Mouse (Mus musculus): ENCODE measurements around the gene Gbe1.
A peak's percentile ranks its signal among the peaks of the same experiment; 100 is the strongest.

The Gbe1 gene

DNA sequence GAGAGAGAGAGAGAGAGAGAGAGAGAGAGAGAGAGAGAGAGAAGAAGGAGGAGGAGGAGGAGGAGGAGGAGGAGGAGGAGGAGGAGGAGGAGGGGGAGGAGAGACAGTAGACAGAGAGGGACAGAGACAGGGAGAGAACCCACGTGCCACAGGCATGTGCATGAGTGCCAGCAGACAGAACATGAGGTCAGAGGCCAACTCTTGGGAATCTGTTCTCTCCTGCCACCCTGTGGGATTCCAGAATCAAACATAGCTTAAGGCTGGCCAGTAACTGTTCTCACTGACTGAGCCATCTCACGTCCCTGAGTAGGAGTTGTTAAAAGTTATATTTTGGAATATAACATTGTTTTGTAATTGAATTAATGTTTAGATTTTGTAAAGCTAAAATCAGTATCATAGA, 39.3 kb downstream of the Gbe1 start:
- DNase-seq (ENCODE audit: low spot score), result peak; percentile 80

DNA sequence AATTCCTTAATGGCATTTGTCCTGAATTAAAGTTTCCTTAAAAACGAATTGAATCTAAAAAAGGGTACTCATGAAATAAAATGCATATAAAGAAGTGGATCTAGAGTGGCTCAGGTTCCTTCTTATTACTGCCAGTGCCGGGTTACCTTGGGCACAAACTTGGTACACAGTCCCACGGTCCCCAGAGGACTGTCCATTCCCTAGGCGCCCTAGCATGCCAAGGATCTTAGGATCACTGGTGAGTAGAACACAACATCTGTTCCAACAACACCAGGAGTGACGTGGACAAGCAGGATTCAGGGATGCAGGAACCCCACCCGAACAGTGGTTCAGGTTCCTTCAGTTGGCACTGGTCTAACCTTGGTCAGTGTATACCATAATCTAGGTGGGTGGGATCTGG, 44.6 kb downstream of the Gbe1 start:
- no peak for DNase-seq (ENCODE audit: low spot score)

DNA sequence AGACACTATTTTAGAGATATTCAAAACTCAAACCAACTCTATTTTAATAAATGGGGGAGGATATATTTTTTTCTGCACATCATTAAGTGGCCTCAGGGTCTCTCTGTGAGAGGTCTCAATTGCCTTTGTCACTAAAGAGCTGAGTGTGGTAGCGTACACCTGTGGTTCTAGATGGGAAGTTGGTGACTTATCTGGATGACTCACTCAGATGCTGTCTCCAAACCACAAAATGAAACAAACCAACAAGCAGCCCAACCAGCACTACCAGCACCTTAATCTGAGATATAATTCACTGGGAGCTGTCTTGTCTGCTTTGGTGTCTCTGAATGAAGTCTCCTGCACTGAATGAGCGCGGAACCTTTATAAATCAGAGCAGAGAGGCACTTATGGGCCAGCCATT, 51.5 kb downstream of the Gbe1 start:
- no peak for DNase-seq (ENCODE audit: low spot score)

DNA sequence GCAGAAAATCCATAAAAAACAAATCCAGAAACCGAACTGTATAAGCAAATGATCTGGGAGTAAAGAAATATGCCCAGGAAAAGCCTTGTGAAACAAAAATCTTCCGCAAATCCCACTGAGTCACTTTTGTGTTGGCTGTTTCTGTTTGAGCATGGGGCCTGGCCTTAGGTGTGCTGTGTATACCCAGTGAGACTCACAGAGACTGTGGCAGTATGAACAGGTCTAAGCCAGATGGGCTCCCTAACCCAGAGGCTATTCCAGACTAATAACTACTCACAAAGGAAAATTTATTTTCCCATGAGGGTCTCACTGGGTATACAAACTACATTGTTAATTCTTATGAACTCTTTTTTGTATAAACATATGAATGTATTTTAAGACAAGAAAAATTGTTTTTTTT, 67.3 kb downstream of the Gbe1 start:
- no peak for DNase-seq (ENCODE audit: low spot score)

DNA sequence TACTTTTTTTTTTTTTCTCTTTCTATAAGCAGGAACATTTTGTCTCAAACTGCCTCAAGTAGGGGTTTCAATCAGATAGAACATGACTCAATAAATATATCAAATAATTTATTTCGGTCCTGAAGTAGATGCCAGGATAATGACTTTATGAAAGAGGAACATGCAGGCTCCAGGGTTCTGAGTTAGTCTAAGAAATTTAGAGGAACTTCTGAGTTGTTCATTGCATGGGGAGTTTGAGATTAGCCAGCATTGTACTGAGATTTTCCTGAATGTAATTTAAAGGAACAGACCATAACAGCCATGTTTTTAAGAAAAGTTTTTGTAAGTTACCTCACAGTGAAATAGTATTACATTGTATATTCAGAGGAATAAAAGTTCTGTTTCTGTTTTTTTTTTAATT, 71.7 kb downstream of the Gbe1 start:
- no peak for DNase-seq (ENCODE audit: low spot score)

DNA sequence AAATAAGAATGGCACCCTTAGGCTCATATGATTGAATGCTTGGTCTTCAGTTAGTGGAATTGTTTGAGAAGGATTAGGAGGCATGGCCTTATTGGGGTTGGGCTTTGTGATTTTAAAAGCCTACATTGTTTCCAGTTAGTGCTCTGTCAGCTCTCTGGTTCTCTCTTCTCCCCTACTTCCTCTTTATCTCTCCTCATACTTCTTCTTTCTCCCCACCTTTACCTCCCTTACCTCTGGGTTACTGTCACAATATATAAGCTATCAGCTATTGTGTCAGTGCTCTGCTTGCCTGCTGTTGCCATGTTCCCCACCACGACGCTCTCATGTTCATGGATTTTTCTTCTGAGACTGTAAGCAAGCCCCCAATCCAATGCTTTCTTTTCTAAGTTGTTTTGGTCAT, 73.6 kb downstream of the Gbe1 start:
- DNase-seq (ENCODE audit: low spot score), result no peak

DNA sequence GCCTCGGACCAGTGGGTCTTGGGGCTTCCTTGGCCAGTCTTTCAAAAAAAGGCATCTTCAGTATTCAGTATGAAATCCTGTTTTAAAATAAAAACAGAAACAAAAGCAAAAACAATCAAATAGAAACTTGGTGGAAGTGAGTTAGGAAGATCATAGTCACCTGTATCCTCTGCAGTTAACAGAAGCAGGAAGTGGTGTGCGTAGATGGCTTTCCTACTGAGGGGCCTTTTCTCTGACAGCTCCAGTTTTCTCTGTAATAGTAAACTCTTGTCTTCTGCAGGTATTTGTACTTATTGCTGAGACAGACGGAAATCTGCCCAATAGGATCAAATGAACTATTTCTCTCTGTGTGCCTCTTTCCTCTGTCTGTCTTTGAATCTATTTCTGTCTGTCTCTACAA, 81.5 kb downstream of the Gbe1 start:
- DNase-seq (ENCODE audit: low spot score), result no peak

DNA sequence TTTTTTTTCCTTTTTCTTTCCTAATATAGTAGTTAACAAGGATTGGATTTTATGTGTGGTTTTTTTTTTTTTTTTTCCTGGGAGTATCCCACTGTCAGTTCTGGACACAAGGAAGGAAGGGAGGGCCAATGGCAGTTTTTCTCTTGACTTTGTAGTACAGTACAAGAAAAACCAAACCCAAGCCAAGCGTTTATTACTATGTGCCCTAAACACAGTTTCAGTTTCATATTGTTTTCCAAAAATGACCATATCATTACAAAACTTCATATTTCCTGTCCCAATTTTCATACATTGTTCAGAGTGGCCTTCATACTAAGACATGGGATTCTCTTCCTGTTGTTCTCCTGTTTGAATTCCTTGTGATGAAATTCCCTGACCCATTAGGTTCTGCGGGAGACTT, 94.0 kb downstream of the Gbe1 start:
- DNase-seq (ENCODE audit: low spot score), result no peak

DNA sequence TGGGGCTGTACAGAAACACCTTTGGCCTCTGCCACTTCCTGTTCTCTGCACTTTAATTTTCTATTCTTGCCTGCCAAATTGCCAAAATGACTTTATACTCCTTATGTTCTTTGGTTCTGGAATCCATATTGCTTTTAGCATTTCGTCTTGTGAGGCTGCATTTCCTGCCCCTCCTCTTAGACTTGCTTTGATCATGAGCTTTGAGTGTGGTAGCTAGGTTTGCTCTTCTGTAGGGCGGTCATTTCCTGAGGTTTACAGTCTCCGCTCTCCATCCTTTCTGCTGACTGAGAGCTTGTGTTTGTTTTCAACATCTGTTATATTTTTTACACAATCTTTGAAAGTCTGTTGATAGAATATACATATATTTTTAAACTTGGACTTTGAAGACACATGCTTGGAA, 107.3 kb downstream of the Gbe1 start:
- no peak for DNase-seq (ENCODE audit: low spot score)

DNA sequence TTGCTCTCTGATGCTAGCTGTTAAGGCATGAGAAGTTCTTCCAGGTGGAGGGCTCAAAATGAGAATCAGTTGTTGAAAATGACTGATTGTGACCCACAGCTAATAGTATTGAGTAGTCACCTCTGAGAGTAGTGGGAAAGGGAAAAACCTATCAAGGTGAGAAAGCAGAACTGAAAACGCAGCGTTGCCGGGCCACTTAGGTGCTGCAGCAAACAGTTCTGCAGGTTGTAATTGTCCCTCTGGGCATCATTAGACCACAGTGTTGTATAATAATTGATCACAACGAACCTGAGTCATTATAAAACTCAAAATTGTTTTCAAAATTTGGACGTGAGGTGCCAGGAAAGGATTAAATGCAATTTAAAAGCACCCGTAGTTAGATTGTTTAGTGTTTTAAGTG, 135.8 kb downstream of the Gbe1 start:
- DNase-seq (ENCODE audit: low spot score), result no peak

DNA sequence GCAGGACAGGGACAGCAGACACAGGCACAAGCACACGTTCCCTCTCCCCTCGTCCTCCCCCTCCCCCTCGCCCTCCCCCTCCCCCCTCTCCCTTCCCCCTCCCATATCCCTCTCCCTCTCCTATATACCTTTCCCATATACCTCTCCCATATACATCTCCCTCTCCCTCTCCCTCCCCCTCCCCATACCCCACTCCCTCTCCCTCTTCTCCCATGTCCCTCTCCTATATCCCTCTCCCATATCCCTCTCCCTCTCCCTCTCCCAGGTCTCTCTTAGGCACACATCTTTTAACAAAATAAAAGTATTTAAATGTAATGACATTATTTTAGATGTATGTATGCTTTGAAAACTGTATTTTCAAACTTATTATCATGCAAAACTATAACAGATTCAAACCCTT, 161.8 kb downstream of the Gbe1 start:
- no peak for DNase-seq (ENCODE audit: low spot score)

DNA sequence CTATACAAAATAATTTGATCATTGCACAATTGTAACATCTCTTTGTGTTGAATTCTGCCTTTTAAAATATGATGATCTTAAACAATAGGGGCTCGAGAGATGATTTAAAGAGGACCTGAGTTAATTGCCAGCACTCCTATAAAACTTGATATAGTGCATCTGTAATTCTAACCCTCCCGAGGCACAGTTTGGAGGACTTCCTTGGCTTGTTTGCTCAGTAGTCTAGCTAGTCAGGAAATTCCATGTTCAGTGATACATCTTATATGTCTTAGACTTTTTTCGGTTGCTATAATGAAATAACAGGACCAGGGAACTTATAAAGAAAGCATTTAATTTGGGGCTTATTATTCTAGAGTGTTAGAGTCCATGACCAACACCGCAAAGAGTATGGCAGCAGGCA, 162.4 kb downstream of the Gbe1 start:
- DNase-seq (ENCODE audit: low spot score), result no peak

DNA sequence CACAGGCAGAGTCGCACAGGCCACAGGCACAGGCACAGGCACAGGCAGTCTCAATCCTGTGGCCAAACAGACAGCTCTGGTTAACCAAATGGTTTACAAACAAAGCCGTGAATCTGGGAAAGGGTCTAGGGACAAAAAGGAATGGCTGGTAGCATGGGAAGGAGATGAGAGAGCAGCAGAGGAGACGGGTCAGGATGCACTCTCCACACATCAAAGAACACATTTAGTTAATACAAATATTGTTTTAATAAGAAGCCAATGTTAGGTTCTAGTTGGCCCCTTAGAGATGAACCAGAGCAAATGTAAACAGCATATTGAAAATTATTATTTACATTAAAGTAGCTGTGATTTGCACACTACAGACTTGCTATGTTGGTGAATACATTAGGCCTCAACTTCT, 166.7 kb downstream of the Gbe1 start:
- DNase-seq (ENCODE audit: low spot score), result no peak

DNA sequence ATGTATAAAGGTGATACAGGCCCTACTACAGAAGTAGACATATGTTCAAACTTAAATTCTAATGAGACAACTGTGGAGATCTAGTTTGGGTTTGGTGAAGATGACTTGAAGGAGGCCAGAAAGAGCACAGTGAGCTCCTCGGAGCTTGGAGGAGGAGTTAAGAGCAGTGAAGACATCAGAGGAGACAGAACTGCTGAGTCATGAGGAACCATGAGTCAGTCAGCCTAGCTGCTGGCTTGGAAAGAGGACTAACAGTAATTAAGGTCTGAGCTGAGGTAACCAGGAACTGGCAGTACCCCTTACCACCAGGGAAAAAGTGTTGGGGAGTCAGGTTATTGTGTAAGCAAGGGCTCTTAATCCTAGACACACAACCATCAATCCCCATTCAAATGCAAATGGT, 192.7 kb downstream of the Gbe1 start:
- DNase-seq (ENCODE audit: low spot score), result no peak

DNA sequence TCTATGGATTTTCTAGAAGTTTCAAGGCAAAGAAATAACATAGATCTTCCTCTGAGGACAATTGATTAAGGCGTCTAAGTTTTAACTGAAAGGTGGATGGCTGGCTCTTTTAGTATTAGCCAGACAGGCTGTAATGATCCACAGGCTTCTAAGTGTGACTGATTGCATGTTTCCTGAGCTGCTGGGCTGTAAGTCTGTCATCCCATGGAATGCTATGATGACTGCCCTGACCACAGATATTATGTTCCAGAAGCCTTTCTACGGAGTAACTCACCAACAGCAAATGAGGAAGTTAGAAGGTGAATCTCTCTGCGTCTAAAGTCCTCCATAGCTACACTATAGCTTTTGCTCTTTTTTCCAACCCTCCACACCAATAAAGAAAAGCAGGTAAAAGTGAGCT, 197.2 kb downstream of the Gbe1 start:
- no peak for DNase-seq (ENCODE audit: low spot score)

DNA sequence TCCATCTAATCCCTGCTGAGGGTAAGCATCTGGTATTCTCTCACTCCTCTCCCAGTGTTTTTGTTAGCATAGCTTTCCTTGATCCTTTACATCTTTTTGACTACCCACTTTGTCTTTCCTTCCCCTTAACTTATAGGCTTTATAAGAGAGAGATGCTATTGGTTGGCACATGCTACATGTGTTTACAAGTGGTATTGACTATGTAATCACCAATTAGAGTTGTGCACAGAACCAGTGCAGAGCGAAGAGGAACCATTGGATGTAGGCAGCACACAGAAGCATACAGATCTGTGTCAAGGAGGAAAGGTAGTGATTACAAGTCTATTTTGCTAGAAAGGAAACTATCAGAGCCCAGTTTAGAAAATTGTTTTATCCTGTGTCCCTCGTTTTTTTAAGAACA, 209.1 kb downstream of the Gbe1 start:
- no peak for DNase-seq (ENCODE audit: low spot score)

DNA sequence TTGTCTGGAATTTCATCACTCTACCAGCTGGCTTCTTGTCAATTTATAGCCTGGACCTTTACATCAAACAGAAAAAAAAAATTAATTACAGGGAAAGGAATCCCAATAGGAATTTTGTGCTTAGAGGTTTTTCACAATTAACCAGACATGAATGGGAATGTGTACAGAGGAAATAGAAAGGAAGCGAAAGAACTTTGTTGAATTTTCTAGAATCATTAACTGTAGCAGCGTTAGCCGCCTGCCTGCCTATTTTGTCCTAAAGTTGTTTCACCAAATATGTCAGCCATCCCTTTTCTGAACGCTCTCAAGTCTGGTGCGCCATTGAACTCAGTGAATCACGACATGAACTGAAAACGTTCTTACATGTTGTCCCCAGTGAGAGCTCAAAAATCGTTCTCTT, 209.8 kb downstream of the Gbe1 start:
- no peak for DNase-seq (ENCODE audit: low spot score)

DNA sequence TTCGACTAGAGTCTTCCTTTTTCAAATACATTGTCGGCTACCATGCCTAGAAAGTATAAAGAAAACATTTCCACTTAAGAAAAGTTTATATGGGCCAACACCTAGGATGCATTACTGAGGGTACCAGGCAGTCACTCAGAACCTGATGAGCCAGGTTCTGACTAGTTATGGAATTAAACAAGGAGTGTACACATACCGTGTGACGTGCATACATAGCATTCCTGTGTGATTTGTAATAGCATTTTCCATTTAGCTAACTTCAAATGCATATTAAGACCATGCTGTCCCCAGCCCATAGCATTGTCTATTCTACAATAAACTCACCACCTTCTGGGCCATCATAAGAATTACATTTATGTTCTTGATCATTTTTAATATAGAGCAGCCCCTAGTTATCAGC, 210.5 kb downstream of the Gbe1 start:
- no peak for DNase-seq (ENCODE audit: low spot score)

DNA sequence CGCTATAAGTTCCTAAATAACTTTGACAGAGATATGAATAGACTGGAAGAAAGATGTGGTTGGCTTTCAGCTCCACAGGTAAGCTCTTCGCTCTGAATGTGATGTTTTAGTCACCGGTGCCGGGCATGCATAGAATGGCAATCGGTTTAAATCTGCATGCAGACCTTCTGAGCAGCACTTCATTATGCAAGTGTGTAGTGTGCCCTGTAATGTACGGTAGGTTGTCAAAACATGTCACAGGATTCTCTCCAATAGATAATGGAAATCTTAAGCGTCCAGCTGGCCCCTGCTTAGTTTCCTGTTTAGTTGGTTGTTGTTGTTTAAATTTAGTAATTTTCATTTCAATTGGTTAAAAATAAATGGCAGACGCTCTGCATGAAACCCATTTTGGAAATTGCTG, 213.5 kb downstream of the Gbe1 start:
- DNase-seq (ENCODE audit: low spot score), result no peak

DNA sequence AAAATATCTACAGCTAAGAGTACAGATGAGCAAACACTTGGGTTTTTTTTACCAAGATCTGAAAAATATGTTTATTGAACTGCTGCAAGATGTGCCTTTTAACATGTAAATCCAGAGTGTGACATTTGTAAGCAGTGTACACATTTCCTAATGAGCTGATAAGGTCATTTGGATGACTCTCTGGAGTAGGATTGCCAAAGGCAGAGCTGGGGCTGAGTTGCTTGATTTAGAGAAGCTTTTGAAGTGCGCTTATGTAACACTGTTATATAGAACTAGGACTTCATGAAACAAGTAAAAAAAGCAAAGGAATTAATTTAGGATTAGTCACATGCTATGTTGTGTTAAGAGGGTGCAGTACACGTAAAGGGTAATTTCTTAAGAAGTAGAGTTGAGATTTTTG, 221.5 kb downstream of the Gbe1 start:
- DNase-seq (ENCODE audit: low spot score), result no peak

DNA sequence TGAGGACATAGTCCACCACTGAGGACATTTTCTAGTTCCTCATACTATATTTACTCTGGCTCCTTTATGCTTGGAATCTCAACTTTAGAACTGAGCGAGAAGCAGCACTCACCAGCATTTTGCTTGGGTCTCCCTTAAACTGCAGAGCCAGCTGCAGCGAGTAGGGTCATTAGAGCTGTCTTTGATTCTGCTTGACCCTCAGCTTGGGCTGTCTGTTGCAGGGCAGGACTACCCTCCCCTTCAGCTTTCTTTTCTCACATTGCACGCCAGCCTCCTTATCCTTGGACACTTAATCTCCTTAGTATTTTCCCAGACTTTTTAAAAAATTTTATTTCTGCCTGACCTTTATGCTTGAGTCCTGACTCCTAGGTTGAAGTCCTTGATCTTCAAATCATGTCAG, 237.1 kb downstream of the Gbe1 start:
- no peak for DNase-seq (ENCODE audit: low spot score)

DNA sequence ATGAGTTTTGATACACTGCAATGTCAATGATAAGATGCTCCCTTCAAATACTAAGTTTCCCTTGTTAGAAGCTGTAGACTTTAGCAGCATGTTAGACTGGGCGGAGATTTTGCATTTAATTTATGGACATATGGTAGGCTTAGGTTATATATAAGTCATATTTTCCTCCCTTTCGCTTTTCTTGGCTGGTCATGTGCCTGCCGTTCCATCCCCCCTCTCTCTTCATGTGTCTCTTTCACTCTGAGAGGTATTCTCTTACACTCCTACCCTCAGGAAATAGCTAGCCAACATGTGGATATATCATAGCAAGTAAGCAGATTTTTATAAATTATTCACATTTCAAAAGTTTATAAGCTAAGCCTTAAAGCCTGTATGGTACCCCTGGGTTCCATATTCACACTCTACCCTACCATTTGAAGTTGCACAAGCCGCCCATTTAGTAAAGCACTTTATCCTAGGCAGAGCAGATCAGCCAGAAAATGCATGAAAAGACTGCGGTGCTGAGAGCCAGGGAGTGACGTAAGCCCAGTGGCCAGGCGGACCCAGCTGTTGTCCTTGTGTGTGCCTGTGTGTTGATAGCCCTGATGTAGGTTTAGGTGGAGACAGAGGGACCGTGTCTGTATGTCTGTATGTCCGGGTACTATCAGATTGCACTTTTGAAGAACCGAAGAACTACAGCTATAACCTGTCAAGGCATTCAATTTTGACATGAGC, 248.0 kb downstream of the Gbe1 start:
- DNase-seq (ENCODE audit: low spot score), result peak; percentile 57

DNA sequence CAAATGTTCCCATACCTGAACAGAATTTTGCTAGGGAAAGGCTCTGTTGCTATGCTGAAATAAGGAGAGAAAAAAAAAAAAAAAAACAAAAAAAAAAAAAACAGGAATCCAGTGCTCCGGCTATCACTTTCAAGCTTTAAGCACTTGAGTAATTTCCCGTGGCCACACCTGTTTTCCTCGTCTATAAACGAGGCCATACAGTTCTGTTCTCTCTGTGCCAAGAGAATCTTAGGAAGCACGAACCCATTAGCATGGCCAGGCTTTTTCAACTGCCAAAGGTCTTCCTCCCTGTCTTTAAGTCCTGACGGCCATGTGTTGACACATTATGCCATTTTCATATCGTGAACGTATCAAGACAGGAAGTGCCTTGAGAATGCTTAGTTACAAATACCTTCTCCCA, 248.8 kb downstream of the Gbe1 start:
- DNase-seq (ENCODE audit: low spot score), result no peak

DNA sequence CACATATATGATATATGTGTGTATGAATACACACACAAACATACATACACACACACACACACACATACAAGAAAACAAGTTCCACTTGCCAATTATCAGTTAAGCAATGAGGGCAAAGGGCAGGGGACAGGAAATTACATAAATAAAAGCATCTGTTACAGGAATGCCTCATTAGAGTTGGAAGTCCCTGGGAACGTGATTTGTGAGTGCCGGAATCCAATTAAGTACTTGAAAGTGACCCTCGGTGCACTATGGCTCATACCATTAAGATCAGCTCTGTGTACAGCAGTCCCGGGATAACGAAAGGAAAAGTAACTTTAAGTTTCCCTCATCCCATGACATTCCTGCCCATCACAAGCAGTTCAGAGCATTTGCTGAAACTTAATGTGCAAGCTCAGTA, 249.7 kb downstream of the Gbe1 start:
- DNase-seq (ENCODE audit: low spot score), result no peak

Measured in lung, postnatal 25 days (tissue).